Mouse (Mus musculus) cerebellum, adult (tissue): ENCODE results near the gene Pick1.

Experiments
- ATAC-seq: cut with Nextera tagmentation; 2 replicates; pipeline ENCODE4 v1.9.2; 2017; ENCODE audit warnings: mild to moderate bottlenecking, moderate library complexity, mixed read lengths; ENCODE audit not compliant: insufficient number of reproducible peaks, low FRiP score, low TSS enrichment

Pick1 gene

GRCm38 (mm10) chr15:79229058-79229821, at the start of gene Pick1, which contains the start of gene Gm49486:
Gene Pick1 (plus strand): TSS chr15:79229173.
Gene Gm49486 (plus strand): TSS chr15:79229391.
- ATAC-seq, result peak; percentile 82

- no peak for ATAC-seq
Observed at GRCm38 (mm10) chr15:79185213-79185612, 43.8 kb upstream of the Pick1 start.

GRCm38 (mm10) chr15:79187819-79188218, 41.2 kb upstream of the Pick1 start:
- ATAC-seq, result no peak

- no peak for ATAC-seq
Observed at GRCm38 (mm10) chr15:79191426-79191825, 37.5 kb upstream of the Pick1 start.

- ATAC-seq, result no peak
Observed at GRCm38 (mm10) chr15:79192450-79192849, 36.5 kb upstream of the Pick1 start.

- no peak for ATAC-seq
Observed at GRCm38 (mm10) chr15:79192885-79193845, 35.8 kb upstream of the Pick1 start.

GRCm38 (mm10) chr15:79194048-79194447, 34.9 kb upstream of the Pick1 start:
- no peak for ATAC-seq

- ATAC-seq, result no peak
Observed at GRCm38 (mm10) chr15:79194946-79195345, 34.0 kb upstream of the Pick1 start.

GRCm38 (mm10) chr15:79195492-79195891, 33.5 kb upstream of the Pick1 start:
- no peak for ATAC-seq

- ATAC-seq, result no peak
Observed at GRCm38 (mm10) chr15:79199390-79199976, 29.5 kb upstream of the Pick1 start.

- no peak for ATAC-seq
Observed at GRCm38 (mm10) chr15:79201491-79202150, 27.4 kb upstream of the Pick1 start.

- ATAC-seq, result no peak
Observed at GRCm38 (mm10) chr15:79202575-79202974, 26.4 kb upstream of the Pick1 start.

GRCm38 (mm10) chr15:79208211-79208610, 20.8 kb upstream of the Pick1 start:
- no peak for ATAC-seq

- no peak for ATAC-seq
Observed at GRCm38 (mm10) chr15:79208758-79209439, 20.1 kb upstream of the Pick1 start.

GRCm38 (mm10) chr15:79210357-79210756, 18.6 kb upstream of the Pick1 start:
- ATAC-seq, result no peak

- ATAC-seq, result no peak
Observed at GRCm38 (mm10) chr15:79212750-79213446, 16.1 kb upstream of the Pick1 start.

GRCm38 (mm10) chr15:79213591-79213990, 15.4 kb upstream of the Pick1 start:
- ATAC-seq, result no peak

GRCm38 (mm10) chr15:79216191-79216590, 12.8 kb upstream of the Pick1 start:
- no peak for ATAC-seq

- no peak for ATAC-seq
Observed at GRCm38 (mm10) chr15:79219572-79219971, 9.4 kb upstream of the Pick1 start.
